Mouse (Mus musculus) monocyte, adult 5-6 weeks (primary cell): ENCODE measurements at regions not wholly inside any gene's neighbourhood (a gene's known extent, or its start where the extent isn't known, plus 50 kb on each side); places are given as distances from the start of the nearest gene placed in this dataset.
"Not testable (repeated sequence)": the region's sequence is repeated elsewhere in the genome, so short reads cannot be mapped to it uniquely, and the experiment has no call there.

Experiments used
- ATAC-seq: fragments of 153-309, 156-312 bp; replicated peaks from 2 replicates; pipeline ENCODE4 v1.8.0; 2017; ENCODE audit warnings: mild to moderate bottlenecking; ENCODE audit not compliant: low TSS enrichment, insufficient number of reproducible peaks, severe bottlenecking, poor library complexity, low FRiP score

GRCm38 (mm10) chr15:3909471-3909870 is 69.9 kb downstream of the Fbxo4 start:
- no peak for ATAC-seq

- ATAC-seq, result no peak
Observed at GRCm38 (mm10) chr15:3908721-3909120, 70.7 kb downstream of the Fbxo4 start.

- no peak for ATAC-seq
Observed at GRCm38 (mm10) chr15:3905548-3905947, 73.8 kb downstream of the Fbxo4 start.

GRCm38 (mm10) chr15:3878429-3878828 is 100.9 kb downstream of the Fbxo4 start:
- no peak for ATAC-seq

- ATAC-seq, result no peak
Observed at GRCm38 (mm10) chr15:3877506-3877905, 101.9 kb downstream of the Fbxo4 start.

- ATAC-seq, result not testable (repeated sequence)
Observed at GRCm38 (mm10) chr15:3875210-3875861, 104.0 kb downstream of the Fbxo4 start.

- no peak for ATAC-seq
Observed at GRCm38 (mm10) chr15:3831802-3832201, 147.6 kb downstream of the Fbxo4 start.

GRCm38 (mm10) chr15:3805430-3805829 is 173.9 kb downstream of the Fbxo4 start:
- no peak for ATAC-seq

- ATAC-seq, result no peak
Observed at GRCm38 (mm10) chr15:3775865-3776264, 192.6 kb upstream of the Ghr start.

GRCm38 (mm10) chr15:3772228-3772789 is 189.0 kb upstream of the Ghr start:
- 0 out of 2 replicates have a peak, but pooled peaks have one; percentile 31 for ATAC-seq

- ATAC-seq, result no peak
Observed at GRCm38 (mm10) chr15:3770312-3770711, 187.0 kb upstream of the Ghr start.

GRCm38 (mm10) chr15:3764726-3765125 is 181.4 kb upstream of the Ghr start:
- no peak for ATAC-seq

GRCm38 (mm10) chr15:3760396-3760795 is 177.1 kb upstream of the Ghr start:
- ATAC-seq, result no peak

GRCm38 (mm10) chr15:3755636-3756035 is 172.3 kb upstream of the Ghr start:
- no peak for ATAC-seq

- not testable (repeated sequence) for ATAC-seq
Observed at GRCm38 (mm10) chr15:3748072-3748471, 164.8 kb upstream of the Ghr start.

- no peak for ATAC-seq
Observed at GRCm38 (mm10) chr15:3743168-3743814, 160.0 kb upstream of the Ghr start.

- ATAC-seq, result no peak
Observed at GRCm38 (mm10) chr15:3742191-3742590, 158.9 kb upstream of the Ghr start.

- ATAC-seq, result no peak
Observed at GRCm38 (mm10) chr15:3725214-3725613, 141.9 kb upstream of the Ghr start.

- no peak for ATAC-seq
Observed at GRCm38 (mm10) chr15:3720668-3721340, 137.5 kb upstream of the Ghr start.

GRCm38 (mm10) chr15:3711764-3712163 is 128.5 kb upstream of the Ghr start:
- ATAC-seq, result no peak
